Mouse (Mus musculus) CH12F3 (cell line): ENCODE measurements around the gene Ctsz.

Experiments
- in situ Hi-C: fragments of 300-500 bp; cut with MboI; formaldehyde crosslinking; loops from 2 replicates; pipeline ENCODE4 v1.14.3; 2020; ENCODE audit warnings: low sequenced_read_pairs

Ctsz gene

DNA sequence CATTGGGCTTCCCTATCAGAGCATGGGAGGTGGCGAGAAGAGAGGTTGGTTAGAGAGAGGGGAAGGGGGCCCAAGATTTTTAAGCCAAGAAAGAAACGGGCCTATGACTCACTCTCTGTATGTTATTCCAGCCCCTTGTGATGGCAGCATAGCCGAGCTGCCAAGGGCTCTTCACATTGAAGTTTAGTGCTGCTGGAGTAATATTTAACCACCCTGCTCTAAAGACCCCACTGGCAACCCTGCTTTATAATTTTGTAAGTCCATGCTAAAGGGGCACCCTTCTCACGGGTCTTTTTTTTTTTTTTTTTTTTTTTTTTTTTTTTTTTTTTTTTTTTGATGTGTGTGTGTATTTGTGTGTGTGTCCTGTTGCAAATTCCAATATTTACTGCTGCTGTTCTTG is 3.1 kb upstream of the Ctsz start:
- in situ Hi-C loops = no loop called here

DNA sequence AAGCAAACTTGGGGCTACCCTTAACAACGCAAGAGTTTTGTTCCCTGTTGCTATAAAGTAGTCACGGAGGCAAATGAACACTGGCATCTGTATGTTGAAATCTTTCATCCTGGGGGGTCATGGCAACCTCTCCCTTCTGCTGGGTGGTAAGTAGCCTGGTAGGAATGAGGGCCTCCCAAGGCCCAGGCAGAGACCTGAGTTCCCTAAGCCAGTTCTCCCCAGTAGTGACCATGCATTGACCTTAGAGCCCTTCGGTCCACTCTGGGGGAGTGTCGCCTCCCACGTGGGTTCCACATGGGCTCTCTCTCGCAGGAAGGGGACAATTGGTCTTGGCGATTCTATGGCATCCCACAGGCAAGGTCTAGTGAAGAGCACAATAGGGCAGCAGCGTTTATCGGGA is 1.1 kb upstream of the Ctsz start:
- in situ Hi-C loops = no loop called here

DNA sequence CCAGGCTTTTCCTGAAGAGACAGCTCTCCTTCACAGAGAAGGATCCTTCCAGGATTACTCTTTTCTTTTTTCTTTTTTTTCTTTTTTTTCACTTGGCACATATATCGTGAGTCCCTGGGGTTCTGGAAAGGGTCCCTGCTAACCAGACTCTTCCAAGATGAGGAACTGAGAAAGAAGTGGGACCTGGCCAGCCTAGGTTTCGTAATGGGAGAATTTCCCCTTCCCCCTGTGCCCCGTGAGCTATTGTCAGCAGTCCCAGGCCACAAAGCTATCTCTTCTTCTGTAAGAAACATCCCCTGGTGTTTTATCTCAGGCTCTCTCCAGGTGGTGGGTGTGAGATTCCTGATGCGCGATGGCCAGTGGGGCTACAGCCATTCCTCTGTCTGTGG is 605 bp upstream of the Ctsz start:
- in situ Hi-C loops = no loop called here

DNA sequence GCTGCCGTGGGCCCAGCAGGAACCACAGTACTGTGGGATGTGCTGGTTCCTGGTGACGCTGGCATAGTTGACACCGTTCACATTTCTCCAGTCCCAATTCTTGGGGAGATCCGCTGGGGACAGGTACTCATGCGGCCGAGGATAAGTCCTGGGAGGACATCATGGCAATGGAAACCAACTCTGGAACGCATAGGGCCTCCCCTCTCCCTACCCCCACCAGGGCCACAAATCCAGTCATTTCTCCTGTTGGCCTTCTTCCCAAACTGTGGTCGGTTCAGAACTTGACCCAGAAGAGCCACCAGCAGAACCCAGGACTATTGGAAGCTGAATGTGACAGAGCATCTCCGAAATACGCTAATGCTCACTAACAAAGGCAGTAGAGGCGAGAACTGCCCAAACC is 658 bp downstream of the Ctsz start:
- in situ Hi-C loops = no loop called here

DNA sequence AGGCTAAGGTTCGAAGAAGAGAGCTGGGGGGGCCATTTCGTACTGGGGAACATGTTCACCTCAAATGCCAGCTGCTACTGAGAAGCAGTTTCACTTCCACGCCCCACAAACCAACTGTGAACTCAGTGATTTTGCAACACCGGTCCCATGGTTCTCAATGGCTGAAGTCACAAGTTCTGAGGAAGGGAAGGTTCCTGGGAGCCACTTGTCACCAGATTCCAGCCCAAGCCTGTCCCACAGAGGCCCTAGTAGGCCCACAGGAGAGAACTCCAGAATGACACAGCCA is 1.2 kb downstream of the Ctsz start:
- in situ Hi-C loops = no loop called here

DNA sequence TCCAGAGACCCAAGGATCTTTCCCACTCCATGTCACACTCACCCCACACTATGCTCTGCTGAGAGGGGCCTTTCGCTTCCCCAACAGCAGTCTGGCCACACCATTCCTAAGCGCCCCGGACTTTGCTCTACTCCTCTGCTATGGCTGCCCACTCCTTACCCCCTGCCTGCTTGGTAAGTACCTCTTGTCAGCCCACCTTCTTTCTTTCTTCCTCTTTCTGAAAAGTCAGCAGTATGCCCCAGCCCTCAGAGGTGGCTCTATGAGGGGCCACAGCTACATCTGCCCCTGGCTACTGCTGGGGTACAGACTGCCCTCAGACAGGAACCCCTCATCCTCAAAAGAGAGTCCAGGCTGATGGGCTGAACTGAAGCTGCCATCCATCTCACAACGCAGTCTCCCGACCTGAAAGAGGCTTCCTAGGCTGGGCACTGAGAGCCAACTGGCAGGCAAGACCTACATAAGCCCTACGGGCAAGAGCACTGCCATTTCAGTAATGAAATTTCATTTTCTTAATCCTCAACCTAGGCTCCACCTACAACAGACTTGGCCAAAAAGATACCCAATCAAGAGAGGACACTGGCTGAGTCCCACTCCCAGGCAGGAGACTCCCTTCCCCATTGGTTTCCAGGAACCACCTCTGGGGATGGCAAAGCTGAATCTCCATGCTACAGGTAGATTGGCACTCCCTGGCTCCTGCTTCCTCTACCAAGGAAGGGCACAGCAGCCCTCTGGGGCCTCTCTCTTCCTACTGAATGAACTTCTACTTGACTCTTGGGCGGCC is 1.7 kb downstream of the Ctsz start:
- in situ Hi-C loops = no loop called here

DNA sequence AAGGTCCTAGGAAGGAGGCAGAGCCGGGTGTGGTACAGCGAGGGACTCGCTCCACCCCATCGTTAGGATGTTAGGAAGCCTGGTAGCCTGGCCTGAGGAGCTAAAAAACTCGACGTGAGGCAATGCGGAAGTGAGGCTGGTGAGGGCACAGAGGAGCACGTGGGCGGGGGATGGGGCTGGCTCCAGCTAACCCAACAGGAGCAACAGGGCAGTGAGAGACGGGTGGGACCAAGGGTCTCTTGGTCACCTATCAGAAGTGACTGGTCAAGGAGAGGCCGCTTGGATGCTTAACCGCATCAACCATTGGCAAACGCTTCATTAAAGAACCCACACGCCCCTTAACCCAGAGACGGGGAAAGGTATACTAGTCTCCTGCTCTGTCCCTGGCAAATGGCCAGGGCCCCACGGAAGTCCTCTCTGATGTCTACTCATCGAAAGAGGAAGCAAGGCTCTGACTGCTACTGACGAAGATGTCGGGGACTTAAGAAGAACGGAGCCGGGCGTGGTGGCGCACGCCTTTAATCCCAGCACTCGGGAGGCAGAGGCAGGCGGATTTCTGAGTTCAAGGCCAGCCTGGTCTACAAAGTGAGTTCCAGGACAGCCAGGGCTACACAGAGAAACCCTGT is 2.6 kb downstream of the Ctsz start:
- in situ Hi-C loops = no loop called here

DNA sequence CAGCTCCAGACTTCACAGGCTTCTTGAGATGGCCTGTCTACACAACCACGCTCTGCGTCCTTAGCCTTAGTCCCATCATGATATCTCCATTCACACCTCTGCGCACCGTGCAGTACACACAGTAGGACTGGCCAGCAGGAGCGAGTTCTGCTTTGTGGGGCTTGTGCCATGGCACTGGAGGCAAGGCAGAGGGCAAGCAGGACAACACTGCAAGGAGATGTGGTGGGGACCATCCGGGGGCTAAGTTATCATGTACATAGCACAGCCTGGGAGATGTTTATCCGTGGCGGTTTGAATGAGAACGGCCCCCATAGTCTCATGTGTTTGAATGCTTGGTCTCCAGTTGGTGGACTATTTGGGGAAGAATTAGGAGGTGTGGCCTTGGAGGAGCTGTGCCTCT is 3.9 kb downstream of the Ctsz start:
- in situ Hi-C loops = no loop called here

DNA sequence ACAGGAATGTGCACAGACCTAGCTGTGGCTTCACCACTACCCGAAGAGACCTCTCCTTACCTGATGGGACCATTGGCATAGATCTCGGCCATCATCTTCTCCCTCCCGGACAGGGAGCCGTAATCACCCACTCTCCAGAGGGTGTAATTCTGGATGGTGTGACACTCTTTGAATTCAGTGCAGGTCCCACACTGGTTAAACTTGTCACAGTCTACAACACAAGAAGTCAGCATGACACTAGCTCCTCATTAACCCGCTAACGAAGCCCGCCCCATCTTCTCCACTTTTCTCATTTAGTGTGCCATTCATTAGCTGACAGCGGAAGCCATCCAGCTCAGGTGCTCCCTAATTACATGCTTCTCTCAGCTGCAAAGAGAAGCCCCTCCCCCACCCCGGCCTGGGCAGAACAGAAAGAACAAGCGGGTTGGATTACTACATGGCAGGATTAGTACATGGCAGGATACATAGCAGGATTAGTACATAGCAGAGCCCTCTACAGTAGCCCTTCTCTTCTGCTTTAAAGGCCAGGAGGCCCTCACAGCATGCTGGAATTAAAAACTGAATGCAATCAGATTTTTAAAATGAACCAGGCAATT is 9.7 kb downstream of the Ctsz start:
- in situ Hi-C loops = no loop called here

DNA sequence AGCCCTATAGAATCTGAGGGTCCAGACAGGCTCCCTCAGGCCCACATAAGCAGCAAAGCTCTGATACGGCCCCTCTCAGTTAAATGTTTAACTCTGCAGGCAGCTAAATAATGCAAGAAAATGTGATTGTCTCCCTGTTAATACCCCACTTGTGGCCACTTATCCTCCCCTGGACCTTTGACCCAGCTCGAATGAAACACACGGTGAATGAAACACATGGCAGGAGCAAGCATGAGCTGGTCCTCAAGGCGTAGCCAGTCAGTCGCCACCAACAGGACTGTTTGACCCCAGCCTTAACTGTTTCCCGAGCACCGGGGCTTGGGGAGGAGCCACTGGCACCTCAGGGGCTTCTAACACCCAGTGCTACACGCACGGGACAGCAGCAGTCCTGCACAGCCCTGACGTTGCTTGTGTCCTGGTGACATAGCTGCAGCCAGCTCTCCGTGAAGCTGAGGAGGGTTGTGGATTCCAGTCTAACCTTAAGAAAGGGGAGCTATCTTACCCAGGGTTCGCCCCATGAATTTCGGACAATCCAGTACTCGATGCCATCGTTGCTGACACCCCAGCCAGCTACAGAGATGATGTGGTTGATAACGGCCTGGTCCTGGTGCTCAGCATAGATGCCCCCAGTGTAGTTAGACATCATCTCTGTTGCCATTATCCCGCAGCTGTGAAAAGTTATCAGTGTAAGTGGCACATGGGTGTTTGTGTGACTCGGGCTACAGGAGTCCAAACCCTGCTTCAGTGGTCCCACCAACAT is 10.6 kb downstream of the Ctsz start:
- in situ Hi-C loops = no loop called here

DNA sequence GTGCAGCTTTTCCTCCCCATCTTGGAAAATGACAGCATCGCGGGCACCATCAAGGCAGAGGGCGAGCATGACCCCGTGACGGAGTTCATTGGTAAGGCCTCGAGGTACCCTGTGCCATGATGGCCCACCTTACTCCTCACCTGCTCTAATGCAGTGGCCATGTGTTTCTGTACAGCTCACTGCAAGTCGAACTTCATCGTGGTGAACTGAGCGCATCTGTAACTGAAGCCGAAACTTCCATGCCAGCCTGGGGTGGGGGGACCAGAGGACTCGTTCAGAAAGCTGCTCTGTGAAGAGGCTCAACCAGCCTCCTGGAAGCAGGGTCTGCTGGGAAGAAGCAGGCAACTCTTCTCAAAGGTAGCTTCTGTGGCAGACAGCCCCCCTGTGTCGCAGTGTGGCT is 12.0 kb downstream of the Ctsz start:
- in situ Hi-C loops = no loop called here

DNA sequence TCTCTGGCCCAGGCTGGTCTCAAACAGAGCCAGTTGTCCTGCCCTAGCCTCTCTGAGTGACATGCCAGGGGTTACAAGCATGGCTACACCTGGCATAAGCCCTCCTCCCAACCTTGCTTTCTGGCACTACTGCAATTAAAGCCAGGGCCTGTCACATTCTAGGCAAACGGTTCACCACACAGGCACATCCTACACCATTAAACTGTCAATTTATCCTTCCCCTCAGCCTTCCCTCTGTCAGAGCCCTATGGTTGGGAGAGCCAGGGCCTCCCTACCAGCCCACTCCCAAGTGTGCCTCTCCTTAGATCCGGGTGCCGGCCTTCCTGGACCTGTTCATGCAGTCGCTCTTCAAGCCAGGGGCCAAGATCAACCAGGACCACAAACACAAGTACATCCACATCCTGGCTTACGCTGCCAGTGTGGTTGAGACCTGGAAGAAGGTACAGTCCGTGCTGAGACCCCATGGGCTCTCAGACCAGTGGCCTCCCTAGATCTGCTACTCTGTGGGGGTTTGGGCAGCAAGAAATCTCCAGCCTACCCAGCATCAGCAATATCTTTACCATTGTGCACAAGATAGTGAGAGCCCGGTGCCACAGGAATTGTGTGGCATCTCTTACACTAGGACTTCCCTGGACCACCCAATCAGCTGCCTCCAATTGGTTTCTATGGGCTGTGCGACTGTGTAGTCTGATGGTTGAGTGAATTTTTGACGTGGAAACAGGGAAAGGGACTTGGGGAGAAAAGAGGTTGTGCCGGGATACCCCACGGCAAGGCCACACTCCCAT is 14.3 kb downstream of the Ctsz start:
- in situ Hi-C loops = no loop called here

DNA sequence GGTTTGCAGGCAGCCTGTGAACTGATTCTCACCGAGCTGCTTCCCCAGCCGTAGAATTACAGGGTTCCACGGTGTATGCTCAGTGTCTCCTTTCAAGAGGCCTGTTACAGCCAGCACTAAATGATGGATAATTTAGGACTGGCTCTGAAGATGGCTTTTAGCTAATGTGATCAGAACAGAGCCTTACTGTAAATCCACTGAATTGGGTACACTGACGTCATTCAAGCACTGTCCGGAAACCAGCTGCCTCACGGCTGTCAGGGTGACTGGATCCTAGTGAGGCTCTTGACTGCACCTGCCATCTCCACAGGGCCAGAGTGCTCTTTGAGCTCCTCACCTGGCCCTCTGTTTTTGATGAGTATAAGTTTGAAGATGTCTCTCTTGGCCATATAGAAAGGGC is 17.7 kb downstream of the Ctsz start:
- in situ Hi-C loops = no loop called here

DNA sequence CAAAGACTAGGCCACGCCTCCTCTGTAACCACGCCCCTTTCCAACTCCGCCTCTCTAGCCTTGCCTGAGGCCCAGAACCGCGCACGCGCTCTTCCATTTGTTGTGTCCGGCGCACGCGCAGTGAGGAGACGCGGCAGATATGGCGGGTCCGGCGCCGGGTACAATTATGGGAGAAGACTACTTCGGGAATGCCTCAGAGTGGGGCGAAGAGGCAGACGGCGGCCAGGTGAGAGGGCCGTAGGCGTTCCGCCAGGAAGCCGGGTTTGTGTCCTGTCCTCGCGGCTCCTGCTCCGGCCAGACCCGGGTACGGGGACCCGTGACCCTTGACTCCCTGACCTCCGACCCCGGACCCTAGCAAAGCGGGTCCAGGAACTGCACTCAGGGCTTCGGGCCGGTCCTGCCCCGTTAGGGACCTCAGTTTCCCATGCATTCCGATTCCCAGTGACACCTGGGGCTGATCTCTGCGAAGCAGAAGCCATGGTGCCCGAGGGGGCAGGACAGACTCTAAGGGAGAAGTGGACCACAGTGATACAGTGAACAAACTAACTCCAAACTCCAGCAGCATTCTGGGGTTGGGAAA is 23.0 kb downstream of the Ctsz start, which contains the start of gene Nelfcd:
Gene Nelfcd, plus strand, starts transcription at position 74 of the 580 bp plus-strand sequence.
- in situ Hi-C loops = no loop called here

DNA sequence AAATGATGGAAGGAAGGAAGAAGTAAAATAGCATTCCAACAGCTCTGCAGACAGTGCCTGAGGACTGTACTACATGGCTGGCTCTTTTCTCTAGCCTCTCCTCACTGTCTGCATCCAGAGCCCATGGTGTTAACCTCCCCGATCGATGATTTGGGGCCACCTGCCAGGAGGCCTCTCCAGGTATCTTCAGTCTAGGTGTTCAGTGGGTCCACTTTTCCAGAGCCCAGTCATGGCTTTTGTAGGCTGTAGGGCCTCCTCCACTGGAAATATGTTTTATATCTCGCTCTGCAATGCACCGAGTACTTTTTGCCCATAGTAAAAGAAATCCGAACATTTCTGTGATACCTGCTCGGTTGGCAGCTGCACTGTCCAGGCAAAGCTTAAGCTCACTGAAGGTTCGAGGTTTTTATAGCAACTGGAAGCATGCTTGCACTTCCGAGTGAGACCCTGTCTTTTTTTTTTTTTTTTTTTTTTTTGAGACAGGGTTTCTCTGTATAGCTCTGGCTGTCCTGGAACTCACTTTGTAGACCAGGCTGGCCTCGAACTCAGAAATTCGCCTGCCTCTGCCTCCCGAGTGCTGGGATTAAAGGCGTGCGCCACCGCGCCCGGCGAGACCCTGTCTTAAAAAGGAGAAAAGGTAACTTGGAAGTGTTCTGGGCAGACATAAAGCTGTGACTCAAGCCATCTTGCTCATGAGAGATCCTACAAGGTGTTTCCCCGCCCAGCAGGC is 23.7 kb downstream of the Ctsz start:
- in situ Hi-C loops = no loop called here

DNA sequence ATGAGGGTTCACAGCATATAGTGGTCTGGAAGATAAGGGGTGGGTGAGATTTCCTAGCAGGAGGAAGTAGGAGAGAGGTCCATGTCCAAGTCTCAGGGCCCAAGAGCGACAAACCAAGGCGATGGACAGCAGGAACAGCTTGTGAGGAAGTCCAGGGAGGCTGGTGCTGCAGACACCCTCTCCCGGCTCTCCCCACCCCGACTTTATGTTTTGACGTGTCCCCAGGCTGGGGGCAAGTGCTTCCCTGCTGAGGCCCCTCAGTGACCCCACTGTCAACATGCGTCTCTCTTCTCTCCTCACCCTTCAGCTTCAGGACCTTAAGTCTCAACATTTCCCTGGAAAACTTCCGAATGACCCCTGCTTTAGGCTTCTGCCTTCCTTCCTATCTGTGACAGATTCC is 25.7 kb downstream of the Ctsz start:
- in situ Hi-C loops = no loop called here

DNA sequence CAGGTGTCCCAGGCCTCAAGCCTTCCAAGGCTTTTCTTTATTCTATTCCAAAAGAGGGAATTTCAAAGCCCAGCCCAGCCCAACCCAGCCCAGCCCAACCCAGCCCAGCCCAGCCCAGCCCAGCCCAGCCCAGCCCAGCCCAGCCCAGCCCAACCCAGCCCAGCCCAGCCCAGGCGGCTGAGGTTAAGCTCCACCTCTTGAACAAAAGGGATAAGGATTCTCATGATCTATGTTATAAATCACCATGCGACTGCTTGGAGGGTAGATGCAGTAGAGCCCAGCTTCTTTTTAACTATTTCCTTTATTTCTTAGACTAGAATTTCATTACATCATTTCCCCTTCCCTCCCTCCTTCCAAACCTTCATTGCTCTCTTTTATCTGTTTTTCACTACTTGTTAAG is 28.6 kb downstream of the Ctsz start:
- in situ Hi-C loops = no loop called here

DNA sequence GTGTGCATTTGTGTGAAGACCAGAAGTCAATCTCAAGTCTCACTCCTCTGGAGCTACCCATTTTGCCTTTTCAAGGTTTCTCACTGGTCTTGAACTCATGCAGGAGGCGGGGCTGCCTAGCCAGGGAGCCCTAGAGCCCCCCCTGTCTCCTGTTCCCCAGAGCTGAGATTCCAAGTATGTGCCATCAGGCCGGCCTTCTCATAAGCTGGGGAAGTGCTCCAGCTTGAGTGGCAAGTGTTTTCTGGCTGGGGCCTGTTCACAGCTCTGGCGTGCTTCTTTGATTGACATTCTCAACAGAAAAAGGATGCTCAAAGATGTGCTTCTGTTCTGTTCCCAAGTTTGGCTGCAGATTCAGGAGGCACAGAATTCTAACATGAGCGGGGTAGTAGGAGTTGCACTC is 38.4 kb downstream of the Ctsz start:
- in situ Hi-C loops = no loop called here

DNA sequence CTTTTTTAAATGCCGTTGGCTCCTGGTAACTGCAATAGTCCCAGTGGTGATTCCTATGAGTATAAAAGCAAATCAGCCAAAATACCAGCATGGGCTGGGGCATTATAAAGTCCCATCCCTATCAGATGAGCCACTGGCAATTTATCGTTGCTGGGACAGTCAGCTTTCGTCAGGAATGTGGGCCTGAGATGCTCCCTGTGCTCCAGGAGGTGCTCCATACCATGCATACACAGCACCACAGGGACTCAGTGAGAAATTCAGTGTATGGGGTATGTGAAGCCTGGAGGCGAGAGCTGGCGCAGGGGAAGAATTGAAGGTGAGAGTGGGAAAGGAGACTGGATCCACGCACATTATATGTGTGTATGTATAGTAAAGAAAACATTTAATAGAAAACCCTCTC is 41.0 kb downstream of the Ctsz start:
- in situ Hi-C loops = no loop called here

DNA sequence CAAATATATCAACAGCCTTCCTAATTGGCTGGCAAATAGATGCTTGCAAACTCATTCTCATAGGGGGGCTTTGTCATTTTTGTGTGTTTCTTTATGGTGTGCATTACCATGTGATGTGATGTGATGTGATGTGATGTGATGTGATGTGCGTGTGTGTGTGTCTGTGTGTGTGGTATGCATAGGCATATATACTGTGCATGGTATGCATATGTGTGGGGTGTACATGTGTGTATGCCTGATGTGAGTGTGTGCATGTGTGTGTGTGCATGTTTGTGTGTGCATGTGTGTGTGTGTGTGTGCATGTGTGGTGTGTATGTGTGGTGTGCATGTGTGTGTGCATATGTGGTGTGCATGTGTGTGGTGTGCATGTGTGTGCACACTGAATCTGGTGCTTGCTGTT is 41.8 kb downstream of the Ctsz start:
- in situ Hi-C loops = no loop called here
